Comparison of ENCODE assay signal across 29 mouse cellular contexts in the genomic region with DNA sequence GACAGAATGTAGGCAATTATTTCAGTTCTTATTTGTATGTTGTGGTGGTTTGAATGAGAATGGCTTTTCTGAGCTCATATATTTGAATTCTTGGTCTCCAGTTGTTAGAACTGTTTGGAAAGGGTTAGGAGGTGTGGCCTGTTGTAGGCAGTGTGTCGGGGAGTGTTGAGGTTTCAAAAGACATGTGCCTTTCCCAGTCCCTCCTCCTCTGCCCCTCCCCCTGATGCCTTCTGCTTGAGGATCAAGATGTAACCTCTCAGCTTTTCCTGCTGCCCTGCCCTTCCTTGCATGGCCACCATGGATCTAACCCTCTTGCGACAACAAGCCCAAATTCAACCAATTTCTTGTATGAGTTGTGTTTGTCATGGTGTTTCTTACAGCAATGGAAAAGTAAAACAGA. TPM values are rescaled to one million over a fixed set of nuclear protein-coding genes. Genes with fewer than 3 reads are reported as not detected.
"Had no signal": no experiment of that assay in that cellular context is flagged by ENCODE, and none has a peak within 500 bp of the region (broad histone marks: within the 10 kb centered on the region; RNA-seq: fewer than 3 reads in every experiment).

No protein-coding gene starts in this region.

- H3K4me1 ChIP-seq: embryonic facial prominence, embryonic 13.5 days; heart, embryonic 10.5 days had no signal

- H3K27ac ChIP-seq: embryonic facial prominence, embryonic 10.5 days; embryonic facial prominence, embryonic 12.5 days; embryonic facial prominence, embryonic 13.5 days; embryonic facial prominence, embryonic 15.5 days; forebrain, embryonic 10.5 days; forebrain, embryonic 12.5 days; forebrain, embryonic 15.5 days; gastrocnemius, adult 2 months; heart, adult 2 months; heart, embryonic 10.5 days had no signal

- H3K4me2 ChIP-seq: embryonic facial prominence, embryonic 12.5 days; embryonic facial prominence, embryonic 13.5 days; embryonic facial prominence, embryonic 15.5 days; forebrain, embryonic 12.5 days; forebrain, embryonic 15.5 days; heart, embryonic 11.5 days had no signal

- H3K9ac ChIP-seq: embryonic facial prominence, embryonic 12.5 days; embryonic facial prominence, embryonic 13.5 days; embryonic facial prominence, embryonic 15.5 days; forebrain, embryonic 12.5 days; forebrain, embryonic 15.5 days; forebrain, postnatal 0 days had no signal

- H3K9me3 ChIP-seq: embryonic facial prominence, embryonic 10.5 days; embryonic facial prominence, embryonic 12.5 days; embryonic facial prominence, embryonic 13.5 days; embryonic facial prominence, embryonic 15.5 days; forebrain, embryonic 10.5 days; forebrain, embryonic 12.5 days; forebrain, embryonic 15.5 days; heart, embryonic 10.5 days had no signal

- H3K36me3 ChIP-seq: embryonic facial prominence, embryonic 10.5 days; embryonic facial prominence, embryonic 12.5 days; embryonic facial prominence, embryonic 13.5 days; embryonic facial prominence, embryonic 15.5 days; forebrain, embryonic 10.5 days; forebrain, embryonic 12.5 days; forebrain, embryonic 15.5 days; heart, embryonic 10.5 days had no signal

- H3K27me3 ChIP-seq: embryonic facial prominence, embryonic 12.5 days; embryonic facial prominence, embryonic 13.5 days; embryonic facial prominence, embryonic 15.5 days; forebrain, embryonic 15.5 days had no signal

- ATAC-seq: forebrain, embryonic 14.5 days; forebrain, embryonic 15.5 days; forebrain, embryonic 16.5 days; forebrain, postnatal 0 days had no signal

- DNase-seq: cerebellum, adult 2 months; cerebellum, adult 8-10 months; cerebellum, adult 9-10 months; cerebellum, adult 9-11 months; cerebellum, postnatal 10 days; cerebellum, postnatal 14 days; cerebellum, postnatal 25 days; cerebellum, postnatal 36 days; embryo, embryonic 11 days; forebrain, postnatal 0 days; gastrocnemius, adult 2 months; gastrocnemius, postnatal 10 days; gastrocnemius, postnatal 14 days; gastrocnemius, postnatal 25 days; gastrocnemius, postnatal 36 days; heart, adult 18-20 months; heart, adult 2 months had no signal

- H3K4me3 ChIP-seq: embryonic facial prominence, embryonic 10.5 days; embryonic facial prominence, embryonic 12.5 days; embryonic facial prominence, embryonic 13.5 days; embryonic facial prominence, embryonic 15.5 days; erythroblast, embryonic 14.5 days; forebrain, embryonic 10.5 days; forebrain, embryonic 12.5 days; forebrain, embryonic 15.5 days; gastrocnemius, adult 2 months; heart, adult 2 months; heart, embryonic 10.5 days had no signal

RNA-seq across cellular contexts. Expression of a gene that starts 53.2 kb away (rescaled TPM):
- polyA plus RNA-seq: erythroblast, embryonic 14.5 days had no signal
